ENCODE assay signal across 8 mouse cellular contexts in genomic region chr1:171250680-171251593, GRCm38 (mm10). TPM values are rescaled to one million over a fixed set of nuclear protein-coding genes. Genes with fewer than 3 reads are reported as not detected.
DNase-seq lines count a peak whose midpoint lies in the region; ATAC-seq and TF ChIP-seq lines count a peak whose summit lies in the region.

Gene Ndufs2, minus strand, starts transcription at chr1:171251388.

- H3K9me3 ChIP-seq in hindbrain, postnatal 0 days (ENCODE audit: low read length), result no peaks in the 10 kb centered on the region
- H3K9me3 ChIP-seq in lung, postnatal 0 days (ENCODE audit: low read length), result no peaks in the 10 kb centered on the region
- 0 out of 2 replicates have a peak, but pooled peaks cover 2% of the 10 kb centered on the region for H3K9me3 ChIP-seq in stomach, embryonic 16.5 days (replicated peaks; ENCODE audit: control insufficient read depth, low read length)

- peaks cover 15% of the 10 kb centered on the region for H3K4me1 ChIP-seq in lung, adult 2 months (ENCODE audit: control insufficient read depth, insufficient read depth, low read length)
- peaks cover 34% of the 10 kb centered on the region for H3K4me1 ChIP-seq in bone marrow macrophage, adult 2 months (ENCODE audit: control insufficient read depth, insufficient read depth, low read length)
- H3K4me1 ChIP-seq in hindbrain, postnatal 0 days (ENCODE audit: insufficient read depth, low read length), result peaks cover 29% of the 10 kb centered on the region
- peaks cover 19% of the 10 kb centered on the region; the same call in 1 of the 2 replicates for H3K4me1 ChIP-seq in lung, postnatal 0 days (ENCODE audit: insufficient read depth, low read depth, low read length)
- peaks cover 41% of the 10 kb centered on the region for H3K4me1 ChIP-seq in stomach, embryonic 16.5 days (ENCODE audit: control insufficient read depth, insufficient read depth, low read length)

- H3K27ac ChIP-seq in bone marrow macrophage, adult 2 months (ENCODE audit: insufficient read depth, low read depth, low read length), result no peak within 1 kb of the TSS
- peak within 1 kb of the TSS; percentile 64 for H3K27ac ChIP-seq in hindbrain, postnatal 0 days
- peak within 1 kb of the TSS; percentile 59 for H3K27ac ChIP-seq in lung, postnatal 0 days (ENCODE audit: low read length)
- peak within 1 kb of the TSS; percentile 92 for H3K27ac ChIP-seq in stomach, embryonic 16.5 days (ENCODE audit: low read length)

- no peak for TF ChIP-seq POLR2A in lung, adult 2 months (IDR thresholded peaks at IDR 0.05; ENCODE audit: borderline replicate concordance, extremely low read depth, low read depth, low read length)
- TF ChIP-seq POLR2A in bone marrow macrophage, adult 2 months (IDR thresholded peaks at IDR 0.05; ENCODE audit: borderline replicate concordance, low read depth, low read length), result no peak

- 31% methylated on average over 26 of the region's 26 CpGs for WGBS in lung, adult 2 months
- WGBS in hindbrain, postnatal 0 days, result 11% methylated on average over 25 of the region's 26 CpGs
- WGBS in lung, postnatal 0 days, result 21% methylated on average over 21 of the region's 26 CpGs
- 25% methylated on average over 26 of the region's 26 CpGs for WGBS in stomach, embryonic 16.5 days

- TF ChIP-seq EP300 in lung, postnatal 0 days (IDR thresholded peaks at IDR 0.05), result no peak

- peak within 1 kb of the TSS; percentile 24; the same call in 1 of the 2 replicates for H3K9ac ChIP-seq in hindbrain, postnatal 0 days (replicated peaks; ENCODE audit: low read length)
- H3K9ac ChIP-seq in lung, postnatal 0 days (replicated peaks; ENCODE audit: low read depth), result no peak within 1 kb of the TSS
- H3K9ac ChIP-seq in stomach, embryonic 16.5 days (ENCODE audit: low read length), result peak within 1 kb of the TSS; percentile 66

- peak; percentile 13; the same call in 1 of the 2 replicates for ATAC-seq in hindbrain, postnatal 0 days
- no peak for ATAC-seq in lung, postnatal 0 days
- no peak for ATAC-seq in stomach, embryonic 16.5 days (ENCODE audit: insufficient read depth, low FRiP score)

- H3K27me3 ChIP-seq in hindbrain, postnatal 0 days (ENCODE audit: insufficient read depth, low read length), result no peaks in the 10 kb centered on the region
- no peaks in the 10 kb centered on the region for H3K27me3 ChIP-seq in lung, postnatal 0 days (replicated peaks; ENCODE audit: insufficient read depth, low read length)
- no peaks in the 10 kb centered on the region for H3K27me3 ChIP-seq in stomach, embryonic 16.5 days (ENCODE audit: control insufficient read depth, insufficient read depth, low read length)

- intact Hi-C loops in gastrocnemius, postnatal 14 days (cut with DNase I; ENCODE audit: low total_unique reads), result no loop called here

- H3K4me2 ChIP-seq in hindbrain, postnatal 0 days (ENCODE audit: low read depth, low read length), result peak within 1 kb of the TSS; percentile 58
- H3K4me2 ChIP-seq in lung, postnatal 0 days (replicated peaks; ENCODE audit: low read depth, low read length), result peak within 1 kb of the TSS; percentile 45
- H3K4me2 ChIP-seq in stomach, embryonic 16.5 days (ENCODE audit: low read depth, low read length), result peak within 1 kb of the TSS; percentile 56

- no peak within 1 kb of the TSS for H3K4me3 ChIP-seq in lung, adult 2 months (replicated peaks; ENCODE audit: extremely low read depth, low read depth, low read length)
- no peak within 1 kb of the TSS for H3K4me3 ChIP-seq in bone marrow macrophage, adult 2 months (ENCODE audit: insufficient read depth, low read length)
- peak within 1 kb of the TSS; percentile 20 for H3K4me3 ChIP-seq in hindbrain, postnatal 0 days (ENCODE audit: low read length)
- H3K4me3 ChIP-seq in lung, postnatal 0 days (ENCODE audit: low read depth, low read length), result peak within 1 kb of the TSS; percentile 5
- H3K4me3 ChIP-seq in stomach, embryonic 16.5 days (replicated peaks; ENCODE audit: low read length), result peak within 1 kb of the TSS; percentile 48

- DNase-seq in lung, adult 2 months, result no peak
- no peak for DNase-seq in lung, postnatal 36 days
- peak; percentile 52 for DNase-seq in gastrocnemius, postnatal 14 days
- DNase-seq in hindbrain, postnatal 0 days (ENCODE audit: low spot score), result peak; percentile 67
- no peak for DNase-seq in lung, postnatal 0 days (ENCODE audit: low spot score)
- DNase-seq in cerebellum, adult 8-10 months, result no peak

- no peak for TF ChIP-seq CTCF in lung, adult 2 months (IDR thresholded peaks at IDR 0.05; ENCODE audit: insufficient read depth, low read length)
- TF ChIP-seq CTCF in bone marrow macrophage, adult 2 months (IDR thresholded peaks at IDR 0.05; ENCODE audit: low read depth, low read length), result no peak
- TF ChIP-seq CTCF in hindbrain, postnatal 0 days (IDR thresholded peaks at IDR 0.05; ENCODE audit: low read depth), result no peak
- no peak for TF ChIP-seq CTCF in lung, postnatal 0 days (IDR thresholded peaks at IDR 0.05)

- no peaks in the 10 kb centered on the region for H3K36me3 ChIP-seq in hindbrain, postnatal 0 days (ENCODE audit: insufficient read depth, low read length)
- H3K36me3 ChIP-seq in lung, postnatal 0 days (ENCODE audit: insufficient read depth, low read length), result no peaks in the 10 kb centered on the region
- 0 out of 2 replicates have a peak, but pooled peaks cover 2% of the 10 kb centered on the region for H3K36me3 ChIP-seq in stomach, embryonic 16.5 days (ENCODE audit: control insufficient read depth, insufficient read depth, low read length)

RNA-seq across cellular contexts. Expression of gene Ndufs2, which starts in this region (rescaled TPM):
- 78.8 and 118 TPM in 2 replicates for polyA plus RNA-seq in lung, adult 2 months (2012; rRNA removed)
- 122 and 131 TPM in 2 replicates for polyA plus RNA-seq in bone marrow macrophage, adult 2 months (2012; ENCODE audit: insufficient read depth, insufficient read length, missing spikeins)
- 100 to 1,000 TPM; 580 to 737 TPM for total RNA-seq in gastrocnemius, postnatal 14 days (2021)
- total RNA-seq in hindbrain, postnatal 0 days (2014; rRNA removed), result 234 and 269 TPM in 2 replicates
- 279 and 286 TPM in 2 replicates for polyA plus RNA-seq in hindbrain, postnatal 0 days (2015; fragmentation: Nextera tagmentation; extraction: Ambion mirVana)
- polyA plus RNA-seq in lung, postnatal 0 days (2015; fragmentation: Nextera tagmentation; extraction: Ambion mirVana), result 172 and 188 TPM in 2 replicates
- 259 and 260 TPM in 2 replicates for polyA plus RNA-seq in stomach, embryonic 16.5 days (2015; fragmentation: Nextera tagmentation; extraction: Ambion mirVana)

Comparison
In these comparisons a context has a peak if more than half of its experiments do, and no peak if none do; other contexts are left out.
1. H3K4me3 ChIP-seq: peak in hindbrain, postnatal 0 days (single experiment), lung, postnatal 0 days (single experiment) and stomach, embryonic 16.5 days (single experiment); none in lung, adult 2 months (single experiment) and bone marrow macrophage, adult 2 months (single experiment).
2. DNase-seq: peak in gastrocnemius, postnatal 14 days (single experiment) and hindbrain, postnatal 0 days (single experiment); none in lung, adult 2 months (single experiment), lung, postnatal 36 days (single experiment), lung, postnatal 0 days (single experiment) and cerebellum, adult 8-10 months (single experiment).
3. Peak in every context shown above with its lines, with median percentiles within 50 percentile points of each other: H3K4me2 ChIP-seq.